Mouse (Mus musculus): ENCODE data around the gene Zdhhc7.

GRCm38 (mm10) chr8:120129547-120129946 is 28.3 kb upstream of the Zdhhc7 start:
- TF ChIP-seq CTCF (IDR thresholded peaks at IDR 0.05; ENCODE audit: borderline replicate concordance, insufficient read depth, low read length) (no peak), POLR2A (IDR thresholded peaks at IDR 0.05; ENCODE audit: low read depth, low read length) (no peak)
